Mouse (Mus musculus) erythroblast, embryonic 14.5 days (primary cell): Measurements from ENCODE around the gene Fam184a.

Experiments
- GATA1 ChIP-seq: IDR thresholded peaks from 2 replicates; pipeline ENCODE4 v1.6.1; 2012; ENCODE audit warnings: low read length, inconsistent platforms, mixed read lengths
- TAL1 ChIP-seq: IDR thresholded peaks from 3 replicates; pipeline ENCODE4 v1.6.1; 2012; ENCODE audit warnings: low read length, inconsistent platforms, mixed read lengths

GRCm38 (mm10) chr10:53596677-53597120, 154.2 kb downstream of the Fam184a start, which contains the start of gene Asf1a:
- 0 out of 2 replicates have a peak, but pooled peaks have one; percentile 13 for TF ChIP-seq GATA1
- TF ChIP-seq TAL1, result no peak
